Mouse (Mus musculus) midbrain, embryonic 13.5 days (tissue): Measurements from ENCODE around the gene Abhd16b. TPM values are rescaled to one million over a fixed set of nuclear protein-coding genes. Genes with fewer than 3 reads are reported as not detected.
A peak's percentile ranks its signal among the peaks of the same experiment; 100 is the strongest.

Experiments
- ATAC-seq: fragments of 200-750 bp; cut with Nextera tagmentation; 2 replicates; pipeline ENCODE4 v1.8.0; 2017; ENCODE audit warnings: mild to moderate bottlenecking, moderate TSS enrichment, moderate library complexity
- H3K27ac ChIP-seq: fragments of 300-500 bp; sonication (generic); 2 replicates; pipeline ENCODE4 v1.5.1; 2015; ENCODE audit warnings: inconsistent platforms, mild to moderate bottlenecking, moderate library complexity
- H3K27me3 ChIP-seq: fragments of 300-500 bp; sonication (generic); 2 replicates; pipeline ENCODE4 v1.6.1; 2015; ENCODE audit warnings: mild to moderate bottlenecking, inconsistent platforms
- H3K36me3 ChIP-seq: fragments of 300-500 bp; sonication (generic); 2 replicates; pipeline ENCODE4 v1.6.1; 2015; ENCODE audit warnings: mild to moderate bottlenecking, inconsistent platforms
- H3K4me1 ChIP-seq: fragments of 300-500 bp; sonication (generic); replicated peaks from 2 replicates; pipeline ENCODE4 v1.6.1; 2015; ENCODE audit warnings: inconsistent platforms
- H3K4me2 ChIP-seq: fragments of 300-500 bp; sonication (generic); replicated peaks from 2 replicates; pipeline ENCODE4 v1.6.1; 2015; ENCODE audit warnings: moderate library complexity, mild to moderate bottlenecking, inconsistent platforms
- H3K4me3 ChIP-seq: fragments of 300-500 bp; sonication (generic); replicated peaks from 2 replicates; pipeline ENCODE4 v1.5.1; 2015; ENCODE audit warnings: mild to moderate bottlenecking, inconsistent platforms
- H3K9ac ChIP-seq: fragments of 300-500 bp; sonication (generic); replicated peaks from 2 replicates; pipeline ENCODE4 v1.6.1; 2015; ENCODE audit warnings: mild to moderate bottlenecking, inconsistent platforms
- H3K9me3 ChIP-seq: fragments of 300-500 bp; sonication (generic); 2 replicates; pipeline ENCODE4 v1.6.1; 2016; ENCODE audit warnings: mild to moderate bottlenecking, inconsistent platforms
- WGBS: fragments of 180-500 bp; shearing (Covaris S2); methylation state at CpG from one replicate; pipeline ENCODE4 v1.1.7; 2015; 5-methylcytosine and 5-hydroxymethylcytosine counted together
- polyA plus RNA-seq: library from polyadenylated mRNA; unstranded; fragments of >200 nt; fragmentation: Nextera tagmentation; extraction: Ambion mirVana; gene quantifications from 2 replicates; pipeline ENCODE4 v1.2.1, GENCODE M21; 2015

Gene Abhd16b
- polyA plus RNA-seq, 1 experiment from 2014 or later, result not detected

GRCm38 (mm10) chr2:181463008-181463738 lies 29.8 kb upstream of the Abhd16b start:
- H3K36me3 ChIP-seq, result no peaks in the 10 kb centered on the region
- ATAC-seq, result no peak
- 44% methylated on average over 7 of the region's 7 CpGs for WGBS

GRCm38 (mm10) chr2:181465423-181465822 lies 27.6 kb upstream of the Abhd16b start:
- no peak for ATAC-seq
- peaks cover 11% of the 10 kb centered on the region for H3K27me3 ChIP-seq
- no peak overlapping the region for H3K4me2 ChIP-seq
- WGBS, result 61% methylated on average over 3 of the region's 3 CpGs
- H3K4me3 ChIP-seq, result no peak overlapping the region
- no peak overlapping the region for H3K27ac ChIP-seq
- no peaks in the 10 kb centered on the region for H3K9me3 ChIP-seq
- H3K9ac ChIP-seq, result no peak overlapping the region
- H3K36me3 ChIP-seq, result no peaks in the 10 kb centered on the region
- peaks cover 3% of the 10 kb centered on the region for H3K4me1 ChIP-seq

More at GRCm38 (mm10) chr2:181463008-181463738, 29.8 kb upstream of the Abhd16b start:
- Histone ChIP-seq H3K27me3 (peaks cover 13% of the 10 kb centered on the region), H3K9ac (no peak overlapping the region), H3K9me3 (no peaks in the 10 kb centered on the region), H3K4me3 (no peak overlapping the region), H3K4me2 (peak overlapping the region; percentile 15), H3K4me1 (peaks cover 14% of the 10 kb centered on the region), H3K27ac (no peak overlapping the region)

DNA sequence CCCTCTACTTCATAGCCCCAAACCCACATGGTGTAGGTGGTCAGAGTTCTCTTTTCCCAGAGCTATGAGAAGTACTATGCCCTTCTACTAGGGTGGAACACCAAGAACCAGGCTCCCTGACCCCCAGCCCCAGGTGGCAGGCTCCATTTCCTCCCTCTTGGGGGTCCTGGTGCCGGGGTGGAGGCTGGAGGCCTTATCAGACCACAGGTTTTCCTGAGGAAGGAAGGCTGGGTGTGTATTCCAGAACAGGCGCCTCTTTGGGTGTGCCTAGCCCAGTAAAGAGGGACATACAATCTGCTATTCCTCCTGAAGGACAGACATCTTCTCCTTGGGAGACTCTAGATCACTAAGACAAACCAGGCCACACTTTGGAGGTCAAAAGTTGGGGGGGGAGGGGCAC lies 22.7 kb upstream of the Abhd16b start:
- Histone ChIP-seq H3K9ac (no peak overlapping the region), H3K4me2 (no peak overlapping the region), H3K4me1 (no peaks in the 10 kb centered on the region), H3K27ac (no peak overlapping the region), H3K4me3 (no peak overlapping the region), H3K27me3 (no peaks in the 10 kb centered on the region), H3K36me3 (no peaks in the 10 kb centered on the region), H3K9me3 (no peaks in the 10 kb centered on the region)
- no peak for ATAC-seq
- 63% methylated on average over 2 of the region's 2 CpGs for WGBS

GRCm38 (mm10) chr2:181471246-181471645 lies 21.8 kb upstream of the Abhd16b start:
- H3K4me3 ChIP-seq, result no peak overlapping the region
- no peak for ATAC-seq
- 75% methylated on average over 5 of the region's 5 CpGs for WGBS
- no peak overlapping the region for H3K9ac ChIP-seq
- H3K27me3 ChIP-seq, result no peaks in the 10 kb centered on the region
- no peak overlapping the region for H3K27ac ChIP-seq
- H3K36me3 ChIP-seq, result no peaks in the 10 kb centered on the region
- no peaks in the 10 kb centered on the region for H3K4me1 ChIP-seq
- no peaks in the 10 kb centered on the region for H3K9me3 ChIP-seq
- H3K4me2 ChIP-seq, result no peak overlapping the region

GRCm38 (mm10) chr2:181472256-181472827 lies 20.7 kb upstream of the Abhd16b start:
- H3K4me1 ChIP-seq, result no peaks in the 10 kb centered on the region
- H3K27ac ChIP-seq, result no peak overlapping the region
- no peak overlapping the region for H3K9ac ChIP-seq
- ATAC-seq, result no peak
- H3K9me3 ChIP-seq, result no peaks in the 10 kb centered on the region
- no peaks in the 10 kb centered on the region for H3K27me3 ChIP-seq
- H3K4me2 ChIP-seq, result no peak overlapping the region
- WGBS, result 95% methylated on average over 1 of the region's 1 CpGs
- no peak overlapping the region for H3K4me3 ChIP-seq
- H3K36me3 ChIP-seq, result no peaks in the 10 kb centered on the region

- no peak overlapping the region for H3K27ac ChIP-seq
- H3K36me3 ChIP-seq, result no peaks in the 10 kb centered on the region
- no peaks in the 10 kb centered on the region for H3K9me3 ChIP-seq
- H3K27me3 ChIP-seq, result no peaks in the 10 kb centered on the region
- no peak overlapping the region for H3K4me2 ChIP-seq
- 53% methylated on average over 2 of the region's 2 CpGs for WGBS
- H3K9ac ChIP-seq, result no peak overlapping the region
- ATAC-seq, result no peak
- no peak overlapping the region for H3K4me3 ChIP-seq
- no peaks in the 10 kb centered on the region; the same call in 1 of the 2 replicates for H3K4me1 ChIP-seq
Observed at GRCm38 (mm10) chr2:181483120-181483519, 9.9 kb upstream of the Abhd16b start.

- Histone ChIP-seq H3K4me3 (no peak overlapping the region), H3K27ac (no peak overlapping the region), H3K9me3 (no peaks in the 10 kb centered on the region), H3K9ac (no peak overlapping the region), H3K27me3 (no peaks in the 10 kb centered on the region), H3K4me1 (no peaks in the 10 kb centered on the region; the same call in 1 of the 2 replicates), H3K36me3 (no peaks in the 10 kb centered on the region), H3K4me2 (no peak overlapping the region)
- ATAC-seq, result no peak
- WGBS, result 38% methylated on average over 7 of the region's 7 CpGs
Observed at GRCm38 (mm10) chr2:181483562-181484318, 9.3 kb upstream of the Abhd16b start.

GRCm38 (mm10) chr2:181484456-181485233 lies 8.4 kb upstream of the Abhd16b start:
- Histone ChIP-seq H3K27ac (no peak overlapping the region), H3K9ac (no peak overlapping the region), H3K4me1 (no peaks in the 10 kb centered on the region; the same call in 1 of the 2 replicates), H3K36me3 (no peaks in the 10 kb centered on the region), H3K4me2 (no peak overlapping the region), H3K27me3 (no peaks in the 10 kb centered on the region), H3K4me3 (no peak overlapping the region), H3K9me3 (no peaks in the 10 kb centered on the region)
- no peak for ATAC-seq
- WGBS, result 78% methylated on average over 6 of the region's 6 CpGs

DNA sequence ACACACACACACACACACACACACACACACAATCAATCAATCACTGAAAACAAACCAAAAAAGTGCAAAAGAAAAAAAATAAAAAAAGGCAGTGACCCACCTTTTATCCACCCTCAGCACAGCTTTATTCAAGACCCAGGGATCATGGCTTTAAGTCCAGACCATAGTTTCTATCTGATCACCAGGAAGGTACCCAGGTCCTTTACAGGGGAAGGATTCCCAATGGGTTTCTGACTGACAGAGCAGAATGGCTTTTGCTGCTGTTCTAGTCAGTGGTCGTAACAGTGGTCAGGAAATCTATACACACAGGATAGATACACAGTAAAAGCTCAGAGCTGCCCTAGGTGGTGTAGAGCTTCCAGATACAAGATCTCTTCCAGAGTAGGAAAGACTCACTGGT lies 7.3 kb upstream of the Abhd16b start:
- no peak overlapping the region for H3K4me2 ChIP-seq
- no peaks in the 10 kb centered on the region; the same call in 1 of the 2 replicates for H3K4me1 ChIP-seq
- no peak for ATAC-seq
- no peak overlapping the region for H3K9ac ChIP-seq
- H3K36me3 ChIP-seq, result no peaks in the 10 kb centered on the region
- H3K9me3 ChIP-seq, result no peaks in the 10 kb centered on the region
- no peak overlapping the region for H3K4me3 ChIP-seq
- H3K27me3 ChIP-seq, result no peaks in the 10 kb centered on the region
- H3K27ac ChIP-seq, result no peak overlapping the region
- WGBS, result 33% methylated on average over 1 of the region's 1 CpGs

DNA sequence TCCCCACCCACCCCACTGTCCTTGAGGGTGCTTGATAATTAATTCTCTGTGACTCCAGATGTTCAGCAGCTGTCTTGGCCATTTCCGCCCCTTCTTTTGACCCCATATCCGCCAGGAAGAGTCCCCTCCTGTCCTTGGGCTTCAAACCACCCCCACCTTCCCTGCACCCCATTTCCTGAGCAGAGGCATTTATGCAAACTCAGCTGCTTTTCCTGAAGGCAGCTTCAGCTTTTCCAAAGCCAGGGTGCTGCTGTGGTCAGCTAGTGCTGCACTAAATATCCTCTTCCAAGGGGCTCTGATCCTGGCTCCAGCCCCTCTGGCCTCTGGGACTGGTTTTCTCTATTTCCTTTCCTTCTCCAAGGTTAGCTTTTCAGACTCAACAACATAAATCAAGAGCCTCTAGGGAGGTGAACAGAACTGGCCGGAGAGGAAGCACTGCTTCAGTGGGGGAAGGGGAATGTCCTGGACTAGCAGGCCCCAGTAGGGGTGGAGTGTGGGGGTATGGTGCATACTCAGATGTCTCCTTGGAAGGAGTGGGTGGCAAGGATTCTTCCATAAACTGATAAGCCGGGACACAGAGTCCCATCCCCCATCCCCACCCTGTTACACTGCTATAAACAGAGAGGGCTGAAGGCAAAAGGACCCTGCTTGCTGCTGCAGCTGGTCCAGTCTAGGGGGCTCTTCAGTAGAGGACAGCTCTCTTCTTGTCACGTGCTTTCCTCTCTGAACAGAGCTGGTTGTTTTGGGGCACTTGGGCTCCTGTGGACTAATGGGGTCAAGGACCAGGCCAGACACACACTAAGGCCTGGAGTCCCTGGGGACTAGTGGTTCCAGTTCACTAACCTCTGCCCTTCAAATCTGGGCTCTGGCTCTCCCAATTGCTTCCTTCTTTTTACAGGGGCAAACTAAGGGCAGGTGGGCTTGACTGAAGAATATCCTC lies 5.4 kb upstream of the Abhd16b start:
- Histone ChIP-seq H3K4me3 (no peak overlapping the region), H3K27ac (0 out of 2 replicates have a peak overlapping the region, but pooled peaks have one; percentile 9), H3K27me3 (no peaks in the 10 kb centered on the region), H3K9ac (no peak overlapping the region), H3K4me1 (no peaks in the 10 kb centered on the region; the same call in 1 of the 2 replicates), H3K36me3 (no peaks in the 10 kb centered on the region), H3K4me2 (no peak overlapping the region), H3K9me3 (no peaks in the 10 kb centered on the region)
- 38% methylated on average over 5 of the region's 5 CpGs for WGBS
- ATAC-seq, result no peak
